Mouse (Mus musculus) heart, postnatal 14 days (tissue): Measurements from ENCODE around the gene Ccdc3. TPM values are rescaled to one million over a fixed set of nuclear protein-coding genes. Genes with fewer than 3 reads are reported as not detected.

Experiments used
- total RNA-seq, 2 experiments: library from RNA; stranded (reverse); gene quantifications; 2 replicates each; pipeline ENCODE4 v1.2.3; 2021

Gene Ccdc3
- total RNA-seq, 2 experiments from 2014 or later: 5.2 to 6.0 TPM

Other genes with a start within 250 kb of the Ccdc3 start
- 100 to 1,000 TPM; 532 to 534 TPM for gene Phyh, start 218.8 kb upstream of the Ccdc3 start, total RNA-seq
- gene Ucma, start 161.7 kb upstream of the Ccdc3 start, total RNA-seq: not detected
- gene Mcm10, start 125.0 kb upstream of the Ccdc3 start, total RNA-seq: 1 to 10 TPM in 1 of 2 experiments, under 1 TPM in 1; 0.88 to 1.8 TPM
- 10 to 100 TPM; 41.8 to 44.0 TPM for gene Optn, start 73.7 kb upstream of the Ccdc3 start, total RNA-seq